Mouse (Mus musculus) fibroblast of lung, adult 2 months (primary cell): ENCODE data around the gene Sptlc2.
A peak's percentile ranks its signal among the peaks of the same experiment; 100 is the strongest.

Source experiments
- DNase-seq: peaks from one replicate; pipeline ENCODE4 v3.0.0-alpha.2; 2011; ENCODE audit warnings: low read depth

Sptlc2 gene

DNA sequence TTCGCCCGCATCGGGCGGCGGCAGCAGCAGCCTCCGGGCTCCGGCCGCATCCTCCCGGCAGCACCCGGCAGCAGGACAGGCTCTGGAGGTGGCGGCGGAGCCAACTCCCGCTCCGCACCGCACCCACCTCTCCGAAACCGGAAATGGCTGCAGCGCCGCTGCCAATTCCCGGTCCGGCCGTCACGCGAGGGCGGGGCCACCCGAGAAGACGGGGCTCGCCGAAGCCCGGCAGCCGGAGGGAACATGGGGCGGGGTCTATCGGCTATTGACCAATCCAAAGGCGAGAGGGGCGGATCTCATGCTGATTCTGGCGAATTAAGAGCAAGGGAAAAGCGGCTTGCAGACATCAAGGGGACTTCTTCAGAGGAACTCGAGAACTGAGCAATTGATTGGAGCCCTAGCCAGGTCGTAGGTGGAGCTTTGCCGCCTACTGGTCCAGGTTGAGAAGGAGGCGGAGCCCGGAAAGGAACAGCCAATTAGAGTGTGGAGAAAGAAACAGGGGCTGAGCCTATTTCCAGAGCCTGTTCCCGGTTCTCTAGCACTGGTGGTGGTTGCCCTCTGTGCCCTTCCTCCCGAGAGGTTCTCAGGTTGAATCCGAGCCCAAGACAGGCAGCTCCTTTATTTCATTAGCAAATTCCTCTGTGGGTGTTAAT lies at the start of gene Sptlc2:
TSS of gene Sptlc2 (minus strand) at position 234 of the 653 bp plus-strand sequence.
- peak; percentile 100 for DNase-seq

GRCm38 (mm10) chr12:87428885-87429284 lies 40.7 kb upstream of the Sptlc2 start:
- no peak for DNase-seq

DNA sequence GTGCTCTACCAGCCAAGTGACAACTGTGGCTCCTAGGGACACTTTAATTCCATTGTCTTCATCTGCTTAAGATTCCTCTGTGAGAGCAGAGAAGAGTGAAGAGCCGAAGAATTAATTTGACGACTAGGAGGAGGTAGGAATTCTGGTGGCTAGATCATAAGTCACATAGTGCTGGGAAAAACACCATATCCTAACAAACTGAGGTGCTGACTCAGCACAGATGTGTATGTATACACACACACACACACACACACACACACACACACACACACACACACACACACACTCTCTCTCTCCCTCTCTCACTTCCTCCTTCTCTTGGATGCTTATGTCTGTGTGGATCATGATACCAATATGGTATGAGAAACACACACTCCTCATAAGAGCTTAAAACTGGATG lies 40.1 kb upstream of the Sptlc2 start:
- no peak for DNase-seq

GRCm38 (mm10) chr12:87426354-87427031 lies 38.3 kb upstream of the Sptlc2 start:
- no peak for DNase-seq

DNA sequence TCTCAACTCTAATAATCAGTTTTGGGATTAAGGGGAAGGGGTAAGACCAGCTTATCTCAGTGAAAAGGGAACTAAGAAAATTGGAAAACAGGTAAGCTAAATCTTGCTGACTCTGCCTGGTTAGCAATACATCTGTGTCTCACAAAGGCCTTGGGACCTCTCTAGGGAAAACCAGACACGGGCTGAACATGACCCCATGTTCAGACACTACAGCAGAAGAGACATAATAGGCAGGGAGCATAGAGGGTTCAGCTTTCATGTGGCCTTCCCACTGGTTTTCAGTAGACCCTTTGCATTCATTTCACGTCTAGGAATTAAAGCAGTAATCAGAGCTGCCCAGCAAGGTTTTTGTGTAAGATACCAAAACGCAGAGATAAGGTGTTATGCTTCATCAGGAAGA lies 36.4 kb upstream of the Sptlc2 start:
- no peak for DNase-seq

DNA sequence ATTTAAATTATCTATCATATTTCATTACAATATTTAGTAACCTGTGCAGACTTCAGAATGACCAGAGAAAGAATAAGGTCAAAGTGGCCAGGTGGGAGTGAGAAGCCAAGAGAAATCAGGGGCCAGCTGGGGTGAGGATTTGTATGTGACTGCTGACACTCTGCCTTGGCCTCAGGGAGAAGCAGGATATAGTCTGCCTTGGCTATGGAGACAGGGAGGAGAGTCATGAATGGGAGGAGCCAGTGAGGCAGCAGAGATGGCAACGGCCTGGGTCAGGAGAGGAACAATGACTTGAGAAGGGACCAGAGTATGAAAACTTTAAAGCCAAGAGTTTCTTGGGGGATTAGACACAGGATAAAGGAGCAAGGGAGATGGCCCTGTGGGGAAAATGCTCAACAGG lies 35.5 kb upstream of the Sptlc2 start:
- DNase-seq = no peak

GRCm38 (mm10) chr12:87421708-87422507 lies 33.8 kb upstream of the Sptlc2 start:
- DNase-seq = no peak

DNA sequence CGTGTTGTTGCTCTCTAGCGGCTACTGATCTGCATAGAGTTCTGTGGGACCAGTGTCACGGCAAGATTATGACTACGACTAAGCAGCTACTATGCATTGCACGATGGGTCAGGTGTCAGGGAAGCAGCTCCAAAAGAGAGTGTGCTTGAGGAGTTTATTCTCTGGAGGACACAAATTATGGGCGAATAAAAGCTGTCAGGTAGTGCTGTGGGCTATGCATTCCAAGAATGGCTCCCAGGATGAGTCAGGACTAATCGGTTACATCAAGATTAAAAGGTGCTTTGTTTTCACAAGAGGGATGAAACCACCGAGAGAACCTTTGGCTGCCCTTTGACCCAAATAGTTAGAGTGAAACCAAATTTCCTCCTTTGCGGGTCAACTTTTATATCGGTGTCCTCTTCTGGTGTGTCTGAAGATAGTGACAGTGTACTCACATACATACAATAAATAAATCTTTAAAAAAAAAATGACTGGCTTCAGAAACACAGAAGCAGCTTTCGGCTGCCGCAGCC lies 31.9 kb upstream of the Sptlc2 start:
- DNase-seq = no peak

DNA sequence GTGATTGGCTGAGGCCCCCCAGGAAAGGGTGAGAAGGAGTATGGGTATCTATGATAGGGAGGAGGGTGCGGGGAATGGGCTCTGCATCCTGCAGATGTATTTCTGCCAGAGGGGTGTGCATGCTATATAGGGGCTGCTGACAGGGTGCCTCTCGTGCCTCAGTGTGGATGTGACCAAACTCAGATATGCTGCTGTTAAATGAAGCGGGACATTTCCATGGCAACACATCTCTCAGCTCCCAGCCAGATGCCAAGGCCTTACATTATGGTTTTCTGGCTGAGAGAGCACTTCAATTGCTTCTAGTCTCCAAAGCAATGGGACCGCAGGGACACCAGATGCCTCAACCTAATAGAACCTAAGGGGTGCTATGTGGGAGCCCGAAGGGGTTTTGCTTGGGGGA lies 30.8 kb upstream of the Sptlc2 start:
- no peak for DNase-seq

DNA sequence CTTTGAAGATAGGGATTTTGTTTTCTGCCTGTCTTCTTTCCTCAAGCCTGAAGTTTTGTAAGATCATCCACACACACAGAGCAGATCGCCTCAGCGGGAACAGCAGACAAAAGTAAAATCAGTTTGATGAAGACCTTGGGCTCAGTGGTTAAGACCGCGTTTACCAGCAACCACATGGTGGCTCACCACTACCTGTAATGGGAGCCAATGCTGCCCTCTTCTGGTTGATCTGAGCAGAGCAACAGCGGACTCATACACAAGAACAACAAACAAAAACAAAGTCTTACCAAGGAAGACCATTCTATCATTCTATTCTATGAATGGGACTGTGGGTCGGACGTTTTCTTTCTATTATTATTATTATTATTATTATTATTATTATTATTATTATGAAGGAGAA lies 28.5 kb upstream of the Sptlc2 start:
- DNase-seq = no peak

- DNase-seq = no peak
These were observed 27.2 kb upstream of the Sptlc2 start for GRCm38 (mm10) chr12:87415358-87415757.

GRCm38 (mm10) chr12:87413179-87413790 lies 25.1 kb upstream of the Sptlc2 start:
- DNase-seq = no peak

DNA sequence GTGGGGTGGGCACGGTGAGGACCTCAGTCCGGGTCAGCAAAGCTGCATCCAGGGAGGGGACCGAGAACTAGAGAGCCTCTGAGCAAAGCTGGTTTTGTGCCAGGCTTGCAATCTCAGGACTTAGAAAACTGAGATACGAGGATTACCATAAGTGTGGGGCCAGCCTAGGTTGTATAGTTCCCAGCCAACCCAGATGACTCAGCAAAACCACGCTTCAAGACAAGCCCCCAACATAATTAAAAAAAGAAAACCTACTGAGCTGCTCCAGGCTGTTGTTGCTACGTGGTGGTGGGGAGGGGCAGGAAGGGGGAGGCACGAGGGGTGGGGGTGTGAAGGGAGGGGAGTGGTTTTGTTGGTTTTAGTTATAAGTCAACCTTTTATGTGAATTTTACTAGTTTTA lies 22.8 kb upstream of the Sptlc2 start:
- no peak for DNase-seq

DNA sequence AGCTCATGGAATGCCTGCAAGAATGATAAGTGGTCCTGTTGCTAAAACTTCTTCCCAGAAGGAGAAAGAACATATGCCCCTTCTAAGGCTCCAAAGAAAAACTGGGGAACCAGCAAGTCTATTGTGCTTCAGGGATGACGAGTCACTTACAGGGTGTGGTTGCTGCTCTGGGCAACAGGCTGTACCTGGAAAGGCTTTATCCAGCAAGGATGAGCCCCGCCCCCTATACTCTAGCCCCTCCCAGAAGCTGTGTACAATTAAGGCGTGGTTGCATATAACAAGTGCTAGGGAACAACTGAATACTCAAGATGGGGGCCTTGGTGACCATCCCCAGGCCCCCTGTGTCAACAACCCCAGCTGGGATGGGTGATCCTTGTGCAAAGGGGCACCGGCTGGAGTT lies 21.0 kb upstream of the Sptlc2 start:
- no peak for DNase-seq

DNA sequence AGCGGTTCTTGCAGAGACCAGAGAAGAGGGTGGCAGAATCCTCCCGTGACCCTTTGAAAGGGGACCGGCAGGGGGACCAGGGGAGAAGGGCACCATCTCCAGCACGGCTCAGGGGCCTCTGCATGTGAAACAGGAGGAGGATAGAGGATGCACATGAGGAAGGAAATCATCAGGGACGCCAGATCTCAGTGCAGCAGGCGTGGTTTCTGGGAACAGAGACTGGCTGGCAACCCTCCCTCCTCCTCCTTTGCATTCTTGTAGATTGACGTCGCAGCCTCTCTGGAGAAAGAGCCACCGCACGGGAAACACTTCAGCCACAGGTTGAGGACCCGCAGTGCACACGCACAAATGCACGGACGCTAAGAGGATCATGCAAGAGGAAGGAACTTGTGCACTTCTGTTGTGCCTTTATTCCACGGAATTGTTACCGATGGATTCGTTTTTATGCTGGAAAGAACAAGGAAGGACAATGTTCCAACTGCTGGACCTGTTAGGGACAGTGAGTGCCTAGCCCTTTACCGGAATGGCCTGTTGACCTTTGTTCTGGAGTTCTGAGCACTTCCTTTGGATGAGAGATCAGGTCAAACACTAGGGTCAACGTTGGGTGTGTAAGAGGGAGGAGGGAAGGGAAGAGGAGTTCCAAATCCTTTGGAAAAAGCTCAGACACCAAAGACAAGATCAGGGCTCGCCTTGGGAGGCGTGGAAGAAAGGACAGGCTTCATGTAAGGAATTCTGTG lies 19.9 kb upstream of the Sptlc2 start:
- no peak for DNase-seq

DNA sequence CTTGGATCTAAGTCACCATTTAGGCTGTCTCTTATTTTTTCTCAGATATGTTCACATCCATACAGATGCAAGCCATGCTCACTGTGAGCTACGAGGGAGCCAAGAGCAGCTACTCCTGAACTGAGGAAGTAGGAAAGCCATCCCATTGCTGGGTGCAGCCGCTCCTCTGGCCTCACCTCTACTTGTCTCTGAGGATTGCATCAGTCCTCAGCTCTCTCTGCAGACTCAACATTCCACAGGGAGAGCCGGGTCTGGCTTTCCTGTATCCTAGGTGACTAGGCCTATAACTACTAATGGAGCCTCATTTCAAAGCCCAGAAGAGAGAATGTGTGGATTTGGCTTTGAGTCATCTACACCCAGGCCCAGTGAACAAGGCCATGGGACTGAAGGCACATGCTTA lies 17.6 kb upstream of the Sptlc2 start:
- no peak for DNase-seq

DNA sequence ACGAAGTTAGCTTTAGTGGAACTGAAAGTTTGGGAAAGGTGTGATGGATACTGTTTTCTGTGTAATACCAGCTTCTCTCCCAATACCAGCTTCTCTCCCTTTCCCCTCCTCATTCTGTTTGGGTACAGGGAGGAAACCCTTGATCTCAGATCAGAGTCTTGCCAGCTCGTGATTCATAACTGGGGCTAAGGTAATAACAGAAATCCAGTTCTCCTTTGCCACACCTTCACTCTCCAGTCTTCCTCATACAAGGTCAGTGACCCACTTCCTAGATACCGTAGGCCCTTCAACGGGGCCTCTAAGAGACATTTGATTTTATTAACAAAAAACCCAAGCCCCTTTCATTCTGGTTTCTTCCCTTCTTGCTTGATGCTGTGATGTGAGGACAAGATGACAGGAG lies 17.0 kb upstream of the Sptlc2 start:
- DNase-seq = no peak

DNA sequence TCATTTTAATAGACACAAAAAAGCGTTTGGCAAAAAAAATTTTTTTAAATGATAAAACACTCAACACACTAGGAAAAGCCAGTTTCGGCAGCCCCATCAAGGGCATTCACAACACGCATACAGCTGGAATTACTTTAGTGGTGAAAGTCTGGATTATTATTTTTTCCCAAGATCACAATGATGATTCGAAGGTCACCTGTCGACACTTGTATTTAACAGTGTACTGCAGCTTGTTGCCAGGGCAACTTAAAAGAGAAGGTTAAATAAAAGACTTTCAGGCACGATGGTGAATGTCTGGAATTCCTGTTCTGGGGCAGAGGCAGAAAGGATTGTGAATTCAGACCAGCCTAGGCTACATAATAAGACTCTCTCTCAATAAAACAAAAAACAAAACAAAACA lies 13.7 kb upstream of the Sptlc2 start:
- DNase-seq = no peak

- DNase-seq = no peak
These were observed 11.1 kb upstream of the Sptlc2 start for GRCm38 (mm10) chr12:87399119-87399819.

- DNase-seq = no peak
These were observed 9.8 kb upstream of the Sptlc2 start for GRCm38 (mm10) chr12:87397811-87398417.

DNA sequence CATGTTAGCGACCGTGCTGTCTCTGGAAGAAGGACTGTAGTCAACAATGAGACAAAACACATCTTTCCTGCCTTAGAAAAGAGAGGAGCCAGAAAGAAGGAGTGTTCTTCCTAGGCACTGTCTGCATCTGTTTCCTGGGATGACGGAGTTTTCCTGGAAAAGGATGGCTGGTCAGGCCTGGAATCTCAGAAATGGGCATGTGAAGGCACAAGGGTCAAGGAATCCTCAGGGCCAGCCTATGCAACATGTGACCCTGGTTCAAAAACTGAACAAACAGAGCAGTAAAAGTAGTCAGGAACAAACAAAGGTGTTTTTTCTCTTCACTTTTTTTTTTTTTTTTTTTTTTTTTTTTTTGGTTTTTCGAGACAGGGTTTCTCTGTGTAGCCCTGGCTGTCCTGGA lies 9.0 kb upstream of the Sptlc2 start:
- no peak for DNase-seq
